ENCODE assay signal across 14 mouse cellular contexts in genomic region chr5:72972934-72973333, GRCm38 (mm10). TPM values are rescaled to one million over a fixed set of nuclear protein-coding genes. Genes with fewer than 3 reads are reported as not detected.
DNase-seq lines count a peak whose midpoint lies in the region; ATAC-seq and TF ChIP-seq lines count a peak whose summit lies in the region.
"Had no signal": no experiment of that assay in that cellular context is flagged by ENCODE, and none has a peak within 500 bp of the region (broad histone marks: within the 10 kb centered on the region; RNA-seq: fewer than 3 reads in every experiment).

No protein-coding gene starts in this region.

- WGBS in heart, postnatal 0 days, result 60% methylated on average over 5 of the region's 5 CpGs
- WGBS in neural tube, embryonic 13.5 days, result 56% methylated on average over 5 of the region's 5 CpGs
- 35% methylated on average over 5 of the region's 5 CpGs for WGBS in midbrain, embryonic 13.5 days

- peaks cover 76% of the 10 kb centered on the region for H3K36me3 ChIP-seq in heart, postnatal 0 days (replicated peaks; ENCODE audit: control insufficient read depth, insufficient read depth, low read length)
- peaks cover 68% of the 10 kb centered on the region for H3K36me3 ChIP-seq in neural tube, embryonic 13.5 days
- peaks cover 51% of the 10 kb centered on the region for H3K36me3 ChIP-seq in midbrain, embryonic 13.5 days

- H3K4me2 ChIP-seq in heart, postnatal 0 days (ENCODE audit: low read depth, low read length), result no peak overlapping the region
- H3K4me2 ChIP-seq in neural tube, embryonic 13.5 days, result no peak overlapping the region
- H3K4me2 ChIP-seq in midbrain, embryonic 13.5 days (replicated peaks), result no peak overlapping the region
- H3K4me2 ChIP-seq: embryonic facial prominence, embryonic 13.5 days; kidney, embryonic 15.5 days had no signal

- H3K4me1 ChIP-seq in heart, postnatal 0 days (ENCODE audit: control insufficient read depth, insufficient read depth), result no peaks in the 10 kb centered on the region
- H3K4me1 ChIP-seq in neural tube, embryonic 13.5 days (replicated peaks), result no peaks in the 10 kb centered on the region
- H3K4me1 ChIP-seq in midbrain, embryonic 13.5 days (replicated peaks), result no peaks in the 10 kb centered on the region; the same call in 1 of the 2 replicates
- H3K4me1 ChIP-seq: embryonic facial prominence, embryonic 13.5 days; kidney, embryonic 15.5 days had no signal

- no peak overlapping the region for H3K4me3 ChIP-seq in heart, postnatal 0 days (ENCODE audit: low read depth, low read length)
- H3K4me3 ChIP-seq in neural tube, embryonic 13.5 days, result no peak overlapping the region
- H3K4me3 ChIP-seq in midbrain, embryonic 13.5 days (replicated peaks), result no peak overlapping the region
- H3K4me3 ChIP-seq: embryonic facial prominence, embryonic 13.5 days; kidney, embryonic 15.5 days had no signal

- no peak overlapping the region for H3K27ac ChIP-seq in heart, postnatal 0 days (ENCODE audit: low read depth)
- H3K27ac ChIP-seq in neural tube, embryonic 13.5 days (replicated peaks), result no peak overlapping the region
- H3K27ac ChIP-seq in midbrain, embryonic 13.5 days, result no peak overlapping the region
- H3K27ac ChIP-seq: embryonic facial prominence, embryonic 13.5 days; kidney, embryonic 15.5 days had no signal

- intact Hi-C loops in heart, postnatal 25 days (cut with DNase I), result no loop called here

- no peak; the same call in 1 of the 2 replicates for ATAC-seq in heart, postnatal 0 days (ENCODE audit: insufficient read depth, low read depth)
- 0 out of 2 replicates have a peak, but pooled peaks have one; percentile 40 for ATAC-seq in neural tube, embryonic 13.5 days (ENCODE audit: low read depth)
- peak; percentile 48; the same call in 1 of the 2 replicates for ATAC-seq in midbrain, embryonic 13.5 days

- H3K27me3 ChIP-seq in heart, postnatal 0 days (ENCODE audit: control insufficient read depth, insufficient read depth, low read length), result no peaks in the 10 kb centered on the region
- H3K27me3 ChIP-seq in neural tube, embryonic 13.5 days, result no peaks in the 10 kb centered on the region
- no peaks in the 10 kb centered on the region for H3K27me3 ChIP-seq in midbrain, embryonic 13.5 days
- H3K27me3 ChIP-seq: embryonic facial prominence, embryonic 13.5 days; kidney, embryonic 15.5 days had no signal

- no peak for DNase-seq in heart, postnatal 0 days (ENCODE audit: low spot score)
- no peak for DNase-seq in heart, postnatal 25 days (ENCODE audit: low spot score)
- no peak for DNase-seq in neural tube, embryonic 10.5 days (ENCODE audit: extremely low spot score, low spot score)
- DNase-seq in ovary, postnatal 14 days (ENCODE audit: low spot score), result no peak
- no peak for DNase-seq in Muller cell, postnatal 12 days (ENCODE audit: inconsistent ontology term)
- DNase-seq: layer of hippocampus, postnatal 36 days had no signal

- TF ChIP-seq EP300 in heart, postnatal 0 days (IDR thresholded peaks at IDR 0.05; ENCODE audit: low read depth), result no peak

- TF ChIP-seq CTCF in heart, postnatal 0 days (IDR thresholded peaks at IDR 0.05; ENCODE audit: low read depth), result 0 out of 2 replicates have a peak, but pooled peaks have one; percentile 23

- no peaks in the 10 kb centered on the region for H3K9me3 ChIP-seq in heart, postnatal 0 days (replicated peaks; ENCODE audit: control insufficient read depth, low read length)
- no peaks in the 10 kb centered on the region for H3K9me3 ChIP-seq in neural tube, embryonic 13.5 days
- no peaks in the 10 kb centered on the region for H3K9me3 ChIP-seq in midbrain, embryonic 13.5 days
- H3K9me3 ChIP-seq: embryonic facial prominence, embryonic 13.5 days; kidney, embryonic 15.5 days had no signal

- H3K9ac ChIP-seq in heart, postnatal 0 days (replicated peaks; ENCODE audit: low read depth, low read length), result no peak overlapping the region
- H3K9ac ChIP-seq in neural tube, embryonic 13.5 days, result no peak overlapping the region
- no peak overlapping the region for H3K9ac ChIP-seq in midbrain, embryonic 13.5 days (replicated peaks)
- H3K9ac ChIP-seq: embryonic facial prominence, embryonic 13.5 days; kidney, embryonic 15.5 days had no signal

RNA-seq across cellular contexts. Expression of gene Gm10135, which starts 1.6 kb away (rescaled TPM):
- not detected in 2 replicates for total RNA-seq in heart, postnatal 0 days (2014; rRNA removed; ENCODE audit: low replicate concordance)
- polyA plus RNA-seq in heart, postnatal 0 days (2015; fragmentation: Nextera tagmentation; extraction: Ambion mirVana), result not detected in 2 replicates
- total RNA-seq in heart, postnatal 25 days (2021), result not detected
- polyA plus RNA-seq in neural tube, embryonic 13.5 days (2015; fragmentation: Nextera tagmentation; extraction: Ambion mirVana), result not detected in 2 replicates
- not detected in 2 replicates for polyA plus RNA-seq in midbrain, embryonic 13.5 days (2015; fragmentation: Nextera tagmentation; extraction: Ambion mirVana)
- total RNA-seq: adrenal gland, adult 18-20 months; gastrocnemius, adult 18-20 months; layer of hippocampus, postnatal 36 days; liver, adult 2 months had no signal
- polyA plus RNA-seq: embryonic facial prominence, embryonic 13.5 days; heart, embryonic 14.5 days; kidney, embryonic 15.5 days; liver, adult 2 months had no signal

RNA-seq across cellular contexts. Expression of gene Slc10a4, which starts 33.7 kb away (rescaled TPM):
- total RNA-seq in heart, postnatal 0 days (2014; rRNA removed; ENCODE audit: low replicate concordance), result not detected in 2 replicates
- 0.19 TPM in 2 replicates for polyA plus RNA-seq in heart, postnatal 0 days (2015; fragmentation: Nextera tagmentation; extraction: Ambion mirVana)
- not detected for total RNA-seq in heart, postnatal 25 days (2021)
- 38.5 and 42.5 TPM in 2 replicates for polyA plus RNA-seq in neural tube, embryonic 13.5 days (2015; fragmentation: Nextera tagmentation; extraction: Ambion mirVana)
- 19.4 and 28.6 TPM in 2 replicates for polyA plus RNA-seq in midbrain, embryonic 13.5 days (2015; fragmentation: Nextera tagmentation; extraction: Ambion mirVana)
- total RNA-seq: gastrocnemius, adult 18-20 months; liver, adult 2 months had no signal
- polyA plus RNA-seq: liver, adult 2 months had no signal

RNA-seq across cellular contexts. Expression of gene Slain2, which starts 58.8 kb away (rescaled TPM):
- 80.9 and 85.3 TPM in 2 replicates for total RNA-seq in heart, postnatal 0 days (2014; rRNA removed; ENCODE audit: low replicate concordance)
- 19.8 and 20.0 TPM in 2 replicates for polyA plus RNA-seq in heart, postnatal 0 days (2015; fragmentation: Nextera tagmentation; extraction: Ambion mirVana)
- 100 to 1,000 TPM; 143 to 145 TPM for total RNA-seq in heart, postnatal 25 days (2021)
- 17.4 and 19.5 TPM in 2 replicates for polyA plus RNA-seq in neural tube, embryonic 13.5 days (2015; fragmentation: Nextera tagmentation; extraction: Ambion mirVana)
- polyA plus RNA-seq in midbrain, embryonic 13.5 days (2015; fragmentation: Nextera tagmentation; extraction: Ambion mirVana), result 17.5 and 18.1 TPM in 2 replicates

Comparison
In these comparisons a context has a peak if more than half of its experiments do, and no peak if none do; other contexts are left out.
1. RNA of gene Slc10a4, which starts 33.7 kb away (polyA plus RNA-seq): 38.5 to 42.5 TPM in neural tube, embryonic 13.5 days and 19.4 to 28.6 TPM in midbrain, embryonic 13.5 days; 0.19 TPM in heart, postnatal 0 days; every median in the first group is over 10 times any median in the second.